Mouse (Mus musculus) bone marrow, adult 2 months (tissue): ENCODE measurements around the gene Nup93.

Source experiments
- CTCF ChIP-seq: fragments of 200-500 bp; IDR thresholded peaks from 2 replicates; pipeline ENCODE4 v1.5.1; 2011; ENCODE audit warnings: low read length, control low read depth; ENCODE audit not compliant: control insufficient read depth, insufficient read depth
- POLR2A ChIP-seq: fragments of 200-500 bp; IDR thresholded peaks from 2 replicates; pipeline ENCODE4 v1.6.1; 2011; ENCODE audit warnings: low read depth, mild to moderate bottlenecking, control low read depth, low read length, borderline replicate concordance; ENCODE audit not compliant: control insufficient read depth

DNA sequence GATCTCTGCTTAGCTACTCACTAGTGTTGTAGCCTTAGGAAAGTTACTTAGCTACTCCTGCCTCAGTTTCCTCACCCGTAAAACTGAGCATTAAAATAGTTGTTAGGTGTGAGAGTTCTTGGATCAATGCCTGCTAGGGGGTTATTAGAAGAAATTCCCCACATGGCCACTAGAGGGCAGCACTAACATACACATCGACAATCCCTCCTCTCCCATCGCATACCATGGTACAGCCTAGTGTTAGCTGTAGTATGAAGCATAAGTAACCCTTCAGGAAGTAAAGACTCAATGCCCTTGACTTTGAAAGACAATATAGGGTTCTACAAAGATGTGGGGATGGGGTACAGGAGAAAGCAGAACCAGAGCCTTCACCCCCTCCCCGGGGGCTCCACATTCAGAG is 116.4 kb downstream of the Nup93 start:
- TF ChIP-seq CTCF (peak; percentile 58), POLR2A (no peak)
